Mouse (Mus musculus) spleen, postnatal 10 days (tissue): ENCODE results near the gene Prg4.

ENCODE experiments used
- DNase-seq, 2 experiments: peaks; one replicate each; pipeline ENCODE4 v3.0.0; 2021 to 2022; ENCODE audit warnings: low spot score in 2 of 2

The Prg4 gene

GRCm38 (mm10) chr1:150466132-150466531 lies at the start of gene Prg4:
Prg4 (minus strand) TSS chr1:150466165.
- DNase-seq: no peak

GRCm38 (mm10) chr1:150513041-150513440 lies 47.1 kb upstream of the Prg4 start:
- no peak for DNase-seq

GRCm38 (mm10) chr1:150505794-150506193 lies 39.8 kb upstream of the Prg4 start:
- no peak for DNase-seq

- DNase-seq: no peak
Observed at GRCm38 (mm10) chr1:150503321-150503720, 37.4 kb upstream of the Prg4 start.

GRCm38 (mm10) chr1:150498177-150498576 lies 32.2 kb upstream of the Prg4 start:
- no peak for DNase-seq

GRCm38 (mm10) chr1:150497690-150498089 lies 31.7 kb upstream of the Prg4 start:
- no peak for DNase-seq

DNA sequence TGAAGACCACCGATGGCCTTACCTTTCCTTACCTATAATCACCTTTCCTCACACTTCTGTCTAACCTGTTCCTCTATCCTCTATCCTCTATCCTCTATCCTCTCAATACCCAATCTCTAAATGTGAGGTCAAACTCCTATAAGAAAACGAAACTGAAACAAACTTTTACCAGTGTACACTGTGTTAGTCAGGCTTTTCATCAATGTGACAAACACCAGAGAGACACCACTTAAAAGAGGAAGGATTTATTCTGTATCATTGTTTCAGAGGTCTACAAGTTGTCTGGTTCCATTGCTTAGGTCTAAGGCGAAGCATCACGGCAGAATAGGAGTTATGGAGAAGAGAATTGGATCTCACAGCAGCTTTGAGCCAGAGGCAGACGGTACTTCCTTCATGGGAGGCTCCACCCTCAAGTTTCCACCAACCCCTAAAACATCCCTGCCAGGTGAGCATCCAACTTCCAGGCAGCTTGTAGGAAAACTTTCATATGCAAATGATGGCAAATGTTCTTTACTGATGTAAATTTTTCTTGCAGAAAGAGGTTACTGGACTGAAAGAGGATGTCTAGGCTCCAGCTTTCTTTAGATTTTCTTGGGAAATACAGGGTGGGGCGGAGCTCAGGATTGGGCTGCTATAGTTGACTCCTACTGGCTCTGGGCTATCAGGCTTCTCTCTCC lies 30.8 kb upstream of the Prg4 start:
- no peak for DNase-seq

DNA sequence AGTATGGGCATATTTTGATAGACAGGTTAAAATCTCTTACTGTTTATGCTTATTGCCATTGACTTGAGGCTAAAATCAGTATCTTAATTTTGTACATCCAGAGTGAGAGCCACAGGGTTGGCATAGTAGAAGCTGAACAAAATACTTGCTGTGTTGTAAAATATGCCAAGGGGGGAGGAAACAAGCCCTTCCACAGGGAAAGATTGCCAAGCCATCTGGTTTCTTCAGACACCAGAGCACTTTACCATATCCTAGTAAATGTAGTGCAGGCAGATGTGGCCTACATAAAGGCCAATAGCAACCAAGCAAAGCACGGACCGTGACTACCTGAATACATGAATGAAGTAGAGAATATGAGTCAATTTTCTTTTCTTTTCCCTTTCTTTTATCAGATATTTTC lies 23.2 kb upstream of the Prg4 start:
- no peak for DNase-seq

DNA sequence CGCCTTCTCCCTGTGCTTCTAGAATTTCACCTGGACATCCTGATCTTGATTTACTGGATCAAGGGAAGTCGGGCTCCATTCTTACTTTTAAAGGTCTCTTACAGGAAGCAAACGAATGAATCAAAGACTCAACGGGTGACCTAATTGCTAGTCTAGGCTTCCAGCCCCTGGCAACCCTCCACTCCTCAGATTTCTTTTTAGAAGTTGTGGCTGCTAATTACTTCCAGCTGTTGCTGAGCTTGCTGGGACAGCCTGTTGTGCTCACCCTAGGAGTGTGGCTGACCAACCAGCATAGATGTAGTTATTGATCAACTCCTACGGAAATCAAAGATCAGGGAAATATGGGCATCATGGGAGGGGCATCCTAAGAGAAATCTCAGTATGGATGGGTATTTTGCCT lies 14.7 kb upstream of the Prg4 start:
- no peak for DNase-seq

DNA sequence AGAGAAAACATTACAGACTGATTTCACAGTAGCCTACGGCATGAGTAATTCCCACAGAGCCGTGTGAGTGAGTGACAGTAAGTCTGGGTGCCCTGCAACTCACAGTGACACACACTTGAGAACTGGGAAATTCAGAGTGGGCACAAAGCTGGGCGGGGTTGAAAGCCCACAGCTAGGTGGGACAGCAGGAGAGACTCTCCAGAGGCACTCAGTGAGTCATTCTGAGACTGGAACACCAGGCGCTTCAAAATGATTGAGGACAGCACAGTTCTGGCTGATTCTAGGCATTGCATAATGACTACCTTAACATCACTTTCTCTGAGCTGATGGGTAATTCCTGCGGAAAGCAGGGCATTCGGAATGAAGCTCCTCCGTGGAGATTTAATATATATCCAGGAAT lies 6.6 kb upstream of the Prg4 start:
- DNase-seq: no peak

- DNase-seq: no peak
Observed at GRCm38 (mm10) chr1:150469992-150470391, 4.0 kb upstream of the Prg4 start.

- DNase-seq: no peak
Observed at GRCm38 (mm10) chr1:150465364-150465763, 601 bp downstream of the Prg4 start.

DNA sequence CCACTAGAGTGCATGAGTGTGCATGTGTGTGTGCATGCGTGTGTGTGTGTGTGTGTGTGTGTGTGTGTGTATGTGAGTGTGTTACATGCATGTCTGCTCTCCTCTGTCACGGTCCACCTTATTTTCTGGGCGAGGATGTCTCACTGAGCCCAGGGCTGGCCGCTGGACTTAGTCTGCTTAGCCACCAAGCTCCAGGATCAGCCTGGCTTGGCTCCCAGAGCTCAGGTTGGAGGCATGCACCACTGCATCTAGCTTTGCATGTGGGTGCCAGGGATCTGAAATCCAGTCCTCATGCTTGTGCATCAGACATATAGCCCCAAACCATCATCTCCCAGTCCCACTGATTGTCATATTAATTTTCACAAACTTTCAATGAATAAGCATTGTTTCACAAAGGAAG lies 2.3 kb downstream of the Prg4 start:
- no peak for DNase-seq

DNA sequence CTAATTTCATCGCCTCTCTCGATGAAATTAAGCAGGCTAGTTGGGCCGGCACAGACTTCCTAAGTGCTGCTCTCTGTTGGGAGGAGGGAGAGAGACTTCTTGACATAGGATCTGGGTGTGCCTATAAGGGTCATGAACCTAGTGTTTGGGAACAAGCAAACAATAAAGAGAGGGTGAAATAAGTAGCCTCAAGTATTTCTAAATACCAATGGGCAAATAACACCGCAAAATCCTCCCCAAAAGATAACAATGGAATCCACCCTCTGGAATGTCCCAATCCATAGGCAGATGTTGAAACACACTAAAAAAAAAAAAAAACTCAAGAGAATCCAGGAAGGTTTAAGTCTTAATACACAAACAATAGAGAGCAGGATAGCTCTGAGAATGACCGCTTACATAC lies 2.9 kb downstream of the Prg4 start:
- DNase-seq: no peak

DNA sequence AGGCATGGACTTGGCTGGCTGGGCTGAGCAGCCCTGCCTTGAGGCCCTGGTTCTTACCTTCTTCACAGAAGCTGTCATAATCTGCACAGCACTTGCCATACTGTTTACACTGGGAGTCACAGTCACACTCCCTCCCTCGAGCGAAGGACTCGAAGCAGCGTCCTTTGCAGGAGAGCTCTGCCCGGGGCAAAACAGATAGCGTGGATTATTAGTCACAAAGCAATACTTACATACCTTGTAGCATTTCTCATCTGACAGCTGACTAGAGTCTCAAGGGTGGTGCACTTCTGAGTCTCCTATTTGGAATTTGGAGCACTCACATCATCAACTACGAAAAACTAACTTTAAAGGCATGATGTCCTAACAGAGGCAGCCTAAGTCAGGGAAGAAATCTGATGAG lies 5.4 kb downstream of the Prg4 start:
- no peak for DNase-seq

DNA sequence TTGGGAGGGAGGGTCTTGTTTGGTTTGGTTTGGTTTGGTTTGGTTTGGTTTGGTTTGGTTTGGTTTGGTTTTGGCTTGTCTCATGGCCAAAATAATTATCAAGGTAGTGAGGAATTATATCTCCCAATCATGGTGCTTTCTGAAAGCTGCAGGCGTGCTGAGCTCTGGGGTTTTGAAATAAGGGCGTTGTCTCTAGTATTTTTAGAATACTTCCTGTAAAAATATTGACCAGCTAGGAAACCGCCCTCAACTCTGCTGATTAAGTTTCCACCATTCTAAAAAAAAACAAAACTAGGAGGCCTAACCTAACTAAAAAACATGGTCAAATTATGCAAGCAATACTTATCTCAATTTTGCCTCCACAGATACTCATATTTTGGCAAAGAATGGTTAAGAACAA lies 6.4 kb downstream of the Prg4 start:
- no peak for DNase-seq

DNA sequence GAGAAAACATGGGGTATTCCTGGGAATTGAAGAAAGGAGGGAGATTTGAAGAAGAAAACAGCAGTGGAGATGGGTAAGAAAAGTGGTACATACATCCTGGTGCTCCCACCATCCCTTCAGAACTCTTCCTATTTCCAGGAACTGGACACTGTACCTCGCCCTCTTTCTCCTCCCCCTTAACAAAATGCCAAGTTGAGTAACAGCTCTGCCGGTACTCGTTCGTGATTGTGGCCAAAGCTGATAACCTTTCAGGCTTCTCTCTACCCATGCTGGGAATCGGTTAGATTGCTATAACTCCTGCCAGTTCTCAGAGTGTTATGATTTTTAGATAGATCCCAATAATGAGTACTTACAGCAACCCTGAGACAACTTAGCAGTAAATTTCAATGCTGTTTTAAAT lies 7.0 kb downstream of the Prg4 start:
- no peak for DNase-seq

DNA sequence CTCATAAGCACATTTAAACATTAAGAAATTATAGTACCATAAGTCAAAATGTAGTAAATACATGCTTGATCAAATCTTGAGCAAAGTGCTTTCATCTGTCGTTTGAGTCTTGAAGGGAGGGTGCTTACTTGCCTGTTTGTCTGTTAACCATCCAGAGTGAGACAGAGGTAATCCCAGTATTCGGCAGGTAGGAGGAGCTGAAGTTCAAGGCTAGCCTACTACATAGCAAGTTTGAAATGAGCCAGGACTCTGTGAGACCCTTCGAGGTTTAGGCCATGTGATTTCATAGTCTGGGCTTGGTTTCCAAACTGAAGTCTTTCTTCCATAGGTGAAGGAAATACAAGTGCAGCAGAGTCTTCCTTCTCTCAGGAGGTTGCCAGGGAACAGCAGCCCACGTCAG lies 24.2 kb downstream of the Prg4 start:
- no peak for DNase-seq

- DNase-seq: no peak
Observed at GRCm38 (mm10) chr1:150438641-150439040, 27.3 kb downstream of the Prg4 start.

GRCm38 (mm10) chr1:150426216-150426615 lies 39.7 kb downstream of the Prg4 start:
- no peak for DNase-seq

- DNase-seq: no peak
Observed at GRCm38 (mm10) chr1:150425665-150426064, 40.3 kb downstream of the Prg4 start.

DNA sequence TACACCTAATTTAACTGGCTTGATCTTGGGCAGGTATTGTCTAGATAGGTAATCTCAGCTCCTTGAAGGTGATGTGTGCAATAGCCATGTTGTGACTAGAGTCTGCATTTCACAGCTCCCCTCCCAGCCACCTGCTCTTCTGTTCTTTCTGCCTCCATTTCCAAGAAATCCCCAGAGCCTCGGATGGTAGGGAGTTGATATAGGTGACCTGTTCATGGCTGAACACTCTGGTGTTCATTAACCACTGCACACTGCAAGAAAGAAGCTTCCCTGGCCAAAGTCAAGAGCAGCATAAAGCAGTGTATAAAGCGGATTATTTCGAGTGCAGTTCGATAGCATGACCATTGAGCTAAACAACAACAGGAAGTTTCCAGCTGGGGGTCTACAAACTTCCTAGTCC lies 47.5 kb downstream of the Prg4 start:
- DNase-seq: no peak

GRCm38 (mm10) chr1:150416006-150416405 lies 50.0 kb downstream of the Prg4 start:
- DNase-seq: no peak

DNA sequence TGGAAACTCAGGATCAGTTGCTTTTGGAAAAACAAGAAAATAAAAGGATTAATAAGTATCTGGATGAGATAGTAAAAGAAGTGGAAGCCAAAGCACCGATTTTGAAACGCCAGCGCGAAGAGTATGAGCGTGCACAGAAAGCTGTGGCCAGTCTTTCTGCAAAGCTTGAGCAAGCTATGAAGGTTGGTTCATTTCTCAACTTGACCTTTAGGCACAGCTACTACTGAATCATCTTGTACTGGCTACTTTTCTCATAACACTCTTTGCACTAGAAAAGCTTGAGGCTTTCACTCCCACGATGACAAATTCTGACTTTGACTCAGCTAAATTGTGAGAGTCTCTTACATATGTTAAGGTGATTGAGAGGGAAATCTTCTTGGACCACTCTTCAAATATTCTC lies 56.0 kb downstream of the Prg4 start:
- no peak for DNase-seq
